Mouse (Mus musculus) frontal cortex, adult 2 months (tissue): ENCODE results near the gene Gm9495. TPM values are rescaled to one million over a fixed set of nuclear protein-coding genes. Genes with fewer than 3 reads are reported as not detected.
"Not testable (repeated sequence)": the region's sequence is repeated elsewhere in the genome, so short reads cannot be mapped to it uniquely, and the experiment has no call there.

Experiments
- DNase-seq, 2 experiments: peaks; one replicate each; pipeline ENCODE4 v3.0.0; 2022; ENCODE audit warnings: low spot score in 1 of 2; ENCODE audit errors: extremely low spot score in 1 of 2
- polyA plus RNA-seq: library from polyadenylated mRNA; depleted of rRNA; stranded (reverse); fragments of >200 nt; gene quantifications from 2 replicates; pipeline ENCODE4 v1.2.3, GENCODE M21; 2012; rRNA removed

The Gm9495 gene
- 0.15 and 0.16 TPM in 2 replicates for polyA plus RNA-seq

DNA sequence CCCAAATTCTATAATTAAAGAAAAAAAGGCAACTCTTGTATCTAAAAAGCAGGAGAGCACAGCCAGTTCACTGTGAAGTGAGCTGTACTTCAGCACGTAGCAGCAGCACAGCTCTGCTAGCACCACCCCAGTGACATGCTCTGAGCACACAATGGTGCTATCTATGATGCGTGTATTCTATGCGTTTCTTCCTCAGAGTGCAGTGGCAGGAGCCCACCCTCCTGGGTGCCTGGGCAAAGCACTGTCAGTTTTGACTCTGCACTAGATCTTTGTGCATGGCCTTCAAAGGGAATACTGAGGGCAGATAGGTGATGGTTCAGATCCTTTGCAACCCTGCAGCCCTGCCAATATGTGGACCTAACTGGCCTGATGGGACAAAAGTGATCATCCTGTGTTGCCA, at the start of gene Gm9495:
TSS of gene Gm9495 (minus strand) at position 101 of the 400 bp plus-strand sequence.
- DNase-seq = not testable (repeated sequence)

DNA sequence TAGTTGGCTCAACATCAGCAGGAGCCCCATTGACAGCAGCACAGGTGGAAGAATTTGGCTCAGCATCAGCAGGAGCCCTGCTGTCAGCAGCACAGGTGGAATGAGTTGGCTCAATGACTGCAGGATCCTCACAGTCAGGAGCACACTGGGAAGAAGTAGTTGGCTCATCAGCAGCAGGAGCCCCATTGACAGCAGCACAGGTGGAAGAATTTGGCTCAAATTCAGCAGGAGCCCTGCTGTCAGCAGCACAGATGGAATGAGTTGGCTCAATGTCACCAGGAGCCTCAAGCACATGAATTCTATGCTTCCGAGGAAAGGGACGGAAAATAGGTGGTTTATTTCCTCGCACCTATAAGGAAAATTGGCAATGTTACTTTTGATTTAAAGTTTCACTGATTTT, 21.6 kb upstream of the Gm9495 start:
- not testable (repeated sequence) for DNase-seq

DNA sequence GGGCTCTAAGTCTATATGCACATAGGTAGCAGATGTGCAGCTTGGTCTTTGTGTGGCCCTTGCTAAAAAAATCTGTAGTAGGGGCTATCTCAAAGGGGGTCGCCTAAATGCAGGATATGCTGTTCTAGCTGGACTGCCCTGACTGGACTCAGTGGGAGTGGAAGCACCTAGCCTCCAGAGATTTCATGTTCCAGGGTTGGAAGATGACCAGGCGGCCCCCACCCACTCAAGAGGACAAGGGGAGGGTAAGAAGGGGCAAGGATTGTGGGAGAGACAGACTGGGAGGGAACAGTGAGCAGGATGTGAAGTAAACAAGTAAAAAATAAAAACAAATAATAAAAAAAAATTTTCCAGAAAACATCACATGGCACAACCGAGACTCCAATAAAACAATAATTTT, 33.3 kb downstream of the Gm9495 start:
- not testable (repeated sequence) for DNase-seq

DNA sequence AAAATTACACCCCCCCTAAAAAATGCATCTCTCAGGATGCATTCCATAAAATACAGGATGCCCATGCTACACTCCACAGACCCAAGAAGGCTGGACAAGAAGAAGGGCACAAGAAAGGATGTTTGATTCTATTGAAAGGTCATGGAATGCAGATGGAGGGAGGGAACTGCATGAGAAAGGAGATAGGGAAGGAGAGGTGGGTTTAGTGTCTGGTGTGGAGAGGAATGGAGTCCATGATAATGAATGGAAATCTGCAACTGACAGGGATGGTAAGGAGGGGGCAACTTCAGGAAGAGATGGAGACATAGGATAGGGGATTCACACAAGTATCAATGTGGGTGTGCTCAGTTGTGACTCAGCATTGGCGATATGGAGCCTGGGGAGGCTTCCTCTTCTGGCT, 39.0 kb downstream of the Gm9495 start:
- DNase-seq = no peak

DNA sequence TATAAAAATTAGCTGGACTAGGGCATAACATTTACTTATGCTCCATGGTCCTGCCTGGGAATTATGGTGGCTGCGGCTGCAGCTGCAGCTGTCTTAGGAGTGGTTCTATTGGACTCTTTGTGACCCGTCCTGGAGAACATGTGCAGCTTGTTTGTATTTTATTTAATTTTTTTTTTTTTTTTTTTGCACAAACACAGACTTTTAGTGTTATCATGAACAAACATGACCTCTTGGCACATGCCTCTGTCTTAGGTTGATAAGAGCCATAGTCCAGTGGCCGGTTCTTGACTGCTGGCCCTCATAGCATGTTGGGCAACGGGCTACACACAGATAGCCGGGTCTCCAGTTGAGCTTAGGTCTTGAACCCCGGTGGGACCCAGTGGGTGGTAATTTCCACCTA, 48.6 kb downstream of the Gm9495 start:
- no peak for DNase-seq

DNA sequence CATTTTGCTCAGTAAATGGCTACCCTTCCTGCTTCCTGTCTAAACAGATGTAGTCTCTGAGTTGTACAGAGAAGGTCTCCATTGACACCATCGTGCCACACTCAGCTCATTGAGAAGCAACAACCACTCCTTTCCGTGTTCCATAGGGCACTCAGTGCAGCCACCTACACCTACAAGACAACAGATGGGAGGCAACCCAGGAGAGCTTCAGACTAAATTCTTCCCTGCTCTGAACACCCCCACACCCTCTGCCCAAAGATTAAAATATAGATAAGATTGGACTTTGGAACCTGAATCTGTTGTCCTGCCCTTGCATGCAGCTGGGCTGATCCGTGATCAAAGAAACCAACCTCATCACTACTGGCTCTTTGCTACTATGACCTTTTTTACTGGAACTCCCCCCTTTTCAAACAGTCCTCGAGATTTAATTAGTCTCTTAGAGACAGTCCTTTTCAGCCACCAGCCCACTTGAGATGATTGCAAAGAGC, 53.4 kb downstream of the Gm9495 start:
- DNase-seq = peak; percentile 12 to 37

DNA sequence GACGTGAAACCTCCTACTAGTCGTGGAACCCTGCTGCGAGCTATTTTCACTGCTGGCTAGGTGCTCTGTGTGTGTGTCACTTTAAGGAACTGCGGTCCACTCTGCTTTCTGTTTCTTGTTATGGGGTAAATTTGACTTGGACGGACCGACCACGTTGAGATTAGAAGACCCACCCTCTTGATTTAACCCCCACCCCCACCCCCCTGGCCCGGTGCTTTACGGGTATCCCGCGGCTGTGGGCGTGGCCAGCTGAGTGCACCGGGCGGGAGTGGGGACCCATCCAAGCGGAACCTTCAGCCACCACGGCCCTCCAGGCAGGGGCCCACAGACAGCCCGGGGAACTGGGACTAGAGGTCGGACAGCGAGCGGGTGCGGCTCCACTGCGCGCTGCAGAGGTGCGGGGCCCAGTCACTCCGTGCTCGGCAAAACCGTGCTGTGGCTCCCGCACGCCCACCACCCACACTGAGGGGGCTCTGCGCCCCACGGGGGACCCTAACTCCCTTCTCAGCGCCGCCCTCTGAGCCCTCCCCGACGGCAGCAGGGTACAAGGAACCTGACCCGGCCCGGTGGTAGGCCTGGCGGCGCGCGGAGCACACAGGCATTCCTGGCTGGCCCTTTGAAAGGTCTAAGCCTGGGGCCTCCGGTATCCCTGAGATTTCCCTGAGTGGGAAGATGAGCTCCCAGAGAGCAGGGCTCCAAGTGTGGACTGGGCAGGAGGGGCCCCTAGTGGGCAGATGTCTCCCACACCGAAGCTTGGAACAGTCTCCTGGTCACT, 54.0 kb downstream of the Gm9495 start:
- peak in 1 of 2 experiments; percentile 10 for DNase-seq

DNA sequence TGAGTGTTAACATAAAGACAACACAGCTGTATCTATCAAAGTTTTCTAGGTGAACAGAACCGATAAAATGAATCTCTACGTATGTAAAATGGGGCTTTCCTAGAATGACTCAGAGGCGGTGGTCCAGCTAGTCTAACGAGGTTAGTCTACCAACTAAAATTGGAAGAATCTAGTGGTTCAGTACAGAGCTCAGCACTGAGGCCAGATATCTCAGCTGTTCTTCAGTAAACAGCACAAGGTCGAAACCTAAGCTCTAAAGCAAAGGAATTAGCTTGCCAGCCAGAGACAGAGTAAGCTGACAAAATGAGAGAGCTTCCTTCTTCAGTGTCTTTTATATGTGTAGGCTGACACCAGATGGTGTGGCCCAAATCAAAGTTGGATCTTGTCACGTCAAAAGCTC, 57.2 kb downstream of the Gm9495 start:
- peak in 1 of 2 experiments; percentile 13 for DNase-seq

DNA sequence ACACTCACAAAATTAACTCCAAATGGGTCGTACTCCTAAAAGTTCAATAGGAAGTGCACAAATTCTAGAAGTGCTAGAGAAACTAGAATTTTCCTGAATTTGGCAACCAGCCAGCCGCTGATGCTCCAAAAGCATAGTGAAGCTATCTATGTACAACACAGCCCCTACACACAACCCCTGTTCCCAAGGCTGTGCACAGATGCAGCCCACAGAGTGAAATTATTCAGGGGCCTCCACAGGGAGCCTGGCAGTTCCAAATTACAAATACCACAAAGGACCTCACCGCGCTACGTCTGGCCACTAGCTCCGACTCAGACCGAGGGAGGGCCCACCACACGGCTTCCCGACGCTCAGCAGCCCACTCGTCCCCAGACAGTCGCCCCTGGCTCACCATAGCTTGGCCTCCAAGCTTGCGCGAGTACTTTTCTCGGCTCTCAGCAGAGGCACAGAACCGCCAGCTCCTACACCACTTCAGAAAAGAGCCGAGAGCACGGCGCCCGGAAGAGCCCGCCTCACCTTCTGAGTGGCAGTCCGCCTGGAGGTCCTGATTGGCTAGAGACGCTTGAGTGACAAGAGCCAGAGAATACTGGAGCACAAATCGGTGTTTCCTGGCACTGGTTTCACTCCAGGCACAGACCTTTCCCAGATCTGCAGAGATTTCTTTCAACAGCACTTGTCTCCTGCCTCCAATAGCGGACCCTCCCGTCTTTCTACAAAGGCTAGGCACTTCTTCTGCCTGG, 58.1 kb downstream of the Gm9495 start:
- peak; percentile 89 to 96 for DNase-seq

DNA sequence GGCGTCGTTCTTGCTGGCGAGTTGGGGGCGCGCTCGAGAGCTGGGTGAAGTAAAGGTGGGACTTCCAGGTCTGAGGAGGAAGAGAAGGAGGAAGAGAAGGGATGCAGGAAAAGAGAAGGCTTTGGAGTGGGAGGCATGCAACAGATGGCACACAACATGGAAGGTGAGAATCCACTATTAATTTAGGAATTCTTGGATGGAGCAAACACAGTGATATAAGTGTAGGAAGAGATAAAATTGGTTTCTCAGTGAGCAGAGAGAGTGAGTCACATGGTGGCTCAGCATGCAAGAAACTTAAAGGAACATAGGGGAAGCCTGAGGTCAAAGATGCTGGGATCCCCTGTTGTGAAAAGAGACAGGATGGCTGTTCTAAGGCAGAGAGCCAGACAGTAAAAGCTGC, 69.0 kb downstream of the Gm9495 start:
- DNase-seq = peak; percentile 8 to 53

Other genes with a start within 250 kb of the Gm9495 start
- 9.4 and 12.0 TPM in 2 replicates for gene Zfp930, start 244.5 kb downstream of the Gm9495 start, polyA plus RNA-seq
- 7.1 and 8.9 TPM in 2 replicates for gene D130040H23Rik, start 182.5 kb downstream of the Gm9495 start, polyA plus RNA-seq
- 0.04 TPM in 1 of 2 replicates, not detected in the other for gene Gm7697, start 69.4 kb upstream of the Gm9495 start, polyA plus RNA-seq
- gene Zfp868, start 172.0 kb upstream of the Gm9495 start, polyA plus RNA-seq = 12.6 and 15.7 TPM in 2 replicates
- 2.7 and 2.9 TPM in 2 replicates for gene Zfp964, start 200.9 kb upstream of the Gm9495 start, polyA plus RNA-seq